In genomic region chr9:40391359-40391758, GRCm38 (mm10) we compare ENCODE assay signal across 8 mouse cellular contexts.
A peak's percentile ranks its signal among the peaks of the same experiment; 100 is the strongest.
DNase-seq lines count a peak whose midpoint lies in the region; ATAC-seq and TF ChIP-seq lines count a peak whose summit lies in the region.

No protein-coding gene starts in this region.

- H3K27ac ChIP-seq in heart, embryonic 13.5 days (replicated peaks) = no peak overlapping the region
- H3K27ac ChIP-seq in bone marrow, adult 2 months (ENCODE audit: control insufficient read depth, insufficient read depth, low read depth, low read length, poor library complexity) = no peak overlapping the region
- peak overlapping the region; percentile 89; the same call in 1 of the 2 replicates for H3K27ac ChIP-seq in hindbrain, embryonic 12.5 days
- H3K27ac ChIP-seq in midbrain, embryonic 12.5 days (replicated peaks) = no peak overlapping the region

- 0 out of 2 replicates have a peak, but pooled peaks cover 4% of the 10 kb centered on the region for H3K27me3 ChIP-seq in heart, embryonic 13.5 days (replicated peaks)
- H3K27me3 ChIP-seq in hindbrain, embryonic 12.5 days = no peaks in the 10 kb centered on the region
- H3K27me3 ChIP-seq in midbrain, embryonic 12.5 days = 0 out of 2 replicates have a peak, but pooled peaks cover 5% of the 10 kb centered on the region

- intact Hi-C loops in heart, postnatal 10 days (cut with DNase I) = loop anchor here (5.0 kb wide), 1 partner anchor 39 kb away; no protein-coding TSS in a partner anchor

- H3K4me1 ChIP-seq in heart, embryonic 13.5 days = peaks cover 25% of the 10 kb centered on the region
- no peaks in the 10 kb centered on the region; the same call in 1 of the 2 replicates for H3K4me1 ChIP-seq in bone marrow, adult 2 months (ENCODE audit: control insufficient read depth, insufficient read depth, low read length)
- H3K4me1 ChIP-seq in hindbrain, embryonic 12.5 days = peaks cover 21% of the 10 kb centered on the region
- peaks cover 21% of the 10 kb centered on the region for H3K4me1 ChIP-seq in midbrain, embryonic 12.5 days

- no peak for ATAC-seq in heart, embryonic 13.5 days (ENCODE audit: extremely low read depth, insufficient number of reproducible peaks, low FRiP score, low TSS enrichment)
- peak; percentile 11; the same call in 1 of the 2 replicates for ATAC-seq in hindbrain, embryonic 12.5 days (ENCODE audit: low FRiP score)
- peak; percentile 9; the same call in 1 of the 2 replicates for ATAC-seq in midbrain, embryonic 12.5 days (ENCODE audit: low FRiP score, low read depth)

- H3K4me3 ChIP-seq in heart, embryonic 13.5 days = no peak overlapping the region
- peak overlapping the region; percentile 31 for H3K4me3 ChIP-seq in bone marrow, adult 2 months (replicated peaks; ENCODE audit: control insufficient read depth, low read depth, low read length)
- H3K4me3 ChIP-seq in hindbrain, embryonic 12.5 days = no peak overlapping the region
- H3K4me3 ChIP-seq in midbrain, embryonic 12.5 days = peak overlapping the region; percentile 19; the same call in 1 of the 2 replicates

- H3K36me3 ChIP-seq in heart, embryonic 13.5 days = no peaks in the 10 kb centered on the region
- H3K36me3 ChIP-seq in hindbrain, embryonic 12.5 days = no peaks in the 10 kb centered on the region
- no peaks in the 10 kb centered on the region for H3K36me3 ChIP-seq in midbrain, embryonic 12.5 days

- H3K9ac ChIP-seq in heart, embryonic 13.5 days = peak overlapping the region; percentile 56; the same call in 1 of the 2 replicates
- peak overlapping the region; percentile 54; the same call in 1 of the 2 replicates for H3K9ac ChIP-seq in hindbrain, embryonic 12.5 days
- 0 out of 2 replicates have a peak overlapping the region, but pooled peaks have one; percentile 20 for H3K9ac ChIP-seq in midbrain, embryonic 12.5 days (replicated peaks)

- TF ChIP-seq CTCF in bone marrow, adult 2 months (IDR thresholded peaks at IDR 0.05; ENCODE audit: control insufficient read depth, insufficient read depth, low read length) = no peak

- TF ChIP-seq POLR2A in bone marrow, adult 2 months (IDR thresholded peaks at IDR 0.05; ENCODE audit: borderline replicate concordance, control insufficient read depth, low read depth, low read length) = no peak

- 71% methylated on average over 17 of the region's 17 CpGs for WGBS in heart, embryonic 13.5 days
- WGBS in bone marrow, adult 2 months = 58% methylated on average over 17 of the region's 17 CpGs
- WGBS in hindbrain, embryonic 12.5 days = 60% methylated on average over 17 of the region's 17 CpGs
- 75% methylated on average over 17 of the region's 17 CpGs for WGBS in midbrain, embryonic 12.5 days

- H3K4me2 ChIP-seq in heart, embryonic 13.5 days = peak overlapping the region; percentile 57
- H3K4me2 ChIP-seq in hindbrain, embryonic 12.5 days (replicated peaks) = peak overlapping the region; percentile 51
- peak overlapping the region; percentile 43 for H3K4me2 ChIP-seq in midbrain, embryonic 12.5 days (replicated peaks)

- DNase-seq in heart, postnatal 10 days = no peak
- DNase-seq in cerebellum, adult 9-10 months = no peak
- no peak for DNase-seq in frontal cortex, postnatal 25 days (ENCODE audit: low spot score in 2 of 2)
- no peak for DNase-seq in adipocyte (ENCODE audit: low spot score)

- no peaks in the 10 kb centered on the region for H3K9me3 ChIP-seq in heart, embryonic 13.5 days
- no peaks in the 10 kb centered on the region for H3K9me3 ChIP-seq in hindbrain, embryonic 12.5 days (replicated peaks)
- H3K9me3 ChIP-seq in midbrain, embryonic 12.5 days = no peaks in the 10 kb centered on the region

Comparison
In these comparisons a context has a peak if more than half of its experiments do, and no peak if none do; other contexts are left out.
1. H3K4me3 ChIP-seq: peak in bone marrow, adult 2 months (single experiment) and midbrain, embryonic 12.5 days (single experiment); none in heart, embryonic 13.5 days (single experiment) and hindbrain, embryonic 12.5 days (single experiment).
2. Peak in every context shown above with its lines, with median percentiles within 50 percentile points of each other: H3K4me2 ChIP-seq and H3K9ac ChIP-seq.